Mouse (Mus musculus) myocyte (in vitro differentiated cells): ENCODE measurements around the gene Ccdc102a.

ENCODE experiments used
- E2F4 ChIP-seq: IDR thresholded peaks from one replicate; pipeline ENCODE4 v1.6.1; 2011; ENCODE audit warnings: mild to moderate bottlenecking, control low read depth, moderate library complexity; ENCODE audit not compliant: insufficient read depth
- MYOG ChIP-seq, 3 experiments: IDR thresholded peaks; one replicate each; pipeline ENCODE4 v1.6.1; 2011; ENCODE audit warnings: control low read depth in 2 of 3, low read depth in 2 of 3, mild to moderate bottlenecking in 2 of 3; ENCODE audit not compliant: insufficient read length in 2 of 3, control insufficient read depth in 1 of 3, insufficient read depth in 1 of 3
- POLR2A ChIP-seq: IDR thresholded peaks from one replicate; pipeline ENCODE4 v1.6.1; 2011; ENCODE audit warnings: low read depth, mild to moderate bottlenecking, control low read depth, moderate library complexity; ENCODE audit not compliant: insufficient read length
- POLR2AphosphoS2 ChIP-seq: IDR thresholded peaks from one replicate; pipeline ENCODE4 v1.6.1; 2011; ENCODE audit warnings: low read depth, control low read depth; ENCODE audit not compliant: insufficient read length
- TCF12 ChIP-seq: IDR thresholded peaks from one replicate; pipeline ENCODE4 v1.6.1; 2011; ENCODE audit warnings: mild to moderate bottlenecking, control low read depth; ENCODE audit not compliant: poor library complexity, insufficient read depth, severe bottlenecking
- USF1 ChIP-seq: IDR thresholded peaks from one replicate; pipeline ENCODE4 v1.6.1; 2011; ENCODE audit warnings: low read depth, mild to moderate bottlenecking, control low read depth, moderate library complexity

GRCm38 (mm10) chr8:94922176-94922575 lies 4.3 kb upstream of the Ccdc102a start:
- TF ChIP-seq MYOG (IDR thresholded peaks at IDR 0.05; ENCODE audit: control insufficient read depth in 1 of 3, insufficient read depth in 1 of 3, insufficient read length in 2 of 3, low read depth in 2 of 3): no peak
- TF ChIP-seq E2F4: no peak
- TF ChIP-seq USF1: no peak
- TF ChIP-seq POLR2A: no peak
- TF ChIP-seq TCF12: no peak
- no peak for TF ChIP-seq POLR2AphosphoS2
